Mouse (Mus musculus) cerebellum, adult 8-10 months (tissue): ENCODE results near the gene Mpig6b.

ENCODE experiments used
- DNase-seq: peaks from one replicate; pipeline ENCODE4 v3.0.0; 2022

The Mpig6b gene

DNA sequence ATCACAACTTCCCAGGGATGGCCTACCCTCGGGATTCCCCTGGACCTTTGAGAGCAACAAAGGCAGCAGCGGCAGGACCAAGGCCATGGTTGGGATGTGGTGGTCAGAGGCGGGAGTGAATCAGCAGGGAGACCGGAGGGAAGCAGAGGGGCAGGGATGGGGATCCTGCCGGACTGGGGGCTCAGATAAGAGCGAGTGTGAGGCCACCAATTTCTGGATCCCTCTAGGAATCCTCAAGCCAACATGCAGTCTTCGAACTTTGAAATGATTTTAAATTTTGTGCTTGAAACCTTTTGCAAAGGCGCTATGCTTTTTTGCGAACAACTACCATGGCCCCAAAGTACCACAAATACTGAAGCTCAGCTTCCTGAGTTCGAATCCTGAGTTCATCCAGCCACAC is at the start of gene Mpig6b:
Mpig6b (minus strand) TSS at position 101 of the 400 bp plus-strand sequence.
- no peak for DNase-seq

DNA sequence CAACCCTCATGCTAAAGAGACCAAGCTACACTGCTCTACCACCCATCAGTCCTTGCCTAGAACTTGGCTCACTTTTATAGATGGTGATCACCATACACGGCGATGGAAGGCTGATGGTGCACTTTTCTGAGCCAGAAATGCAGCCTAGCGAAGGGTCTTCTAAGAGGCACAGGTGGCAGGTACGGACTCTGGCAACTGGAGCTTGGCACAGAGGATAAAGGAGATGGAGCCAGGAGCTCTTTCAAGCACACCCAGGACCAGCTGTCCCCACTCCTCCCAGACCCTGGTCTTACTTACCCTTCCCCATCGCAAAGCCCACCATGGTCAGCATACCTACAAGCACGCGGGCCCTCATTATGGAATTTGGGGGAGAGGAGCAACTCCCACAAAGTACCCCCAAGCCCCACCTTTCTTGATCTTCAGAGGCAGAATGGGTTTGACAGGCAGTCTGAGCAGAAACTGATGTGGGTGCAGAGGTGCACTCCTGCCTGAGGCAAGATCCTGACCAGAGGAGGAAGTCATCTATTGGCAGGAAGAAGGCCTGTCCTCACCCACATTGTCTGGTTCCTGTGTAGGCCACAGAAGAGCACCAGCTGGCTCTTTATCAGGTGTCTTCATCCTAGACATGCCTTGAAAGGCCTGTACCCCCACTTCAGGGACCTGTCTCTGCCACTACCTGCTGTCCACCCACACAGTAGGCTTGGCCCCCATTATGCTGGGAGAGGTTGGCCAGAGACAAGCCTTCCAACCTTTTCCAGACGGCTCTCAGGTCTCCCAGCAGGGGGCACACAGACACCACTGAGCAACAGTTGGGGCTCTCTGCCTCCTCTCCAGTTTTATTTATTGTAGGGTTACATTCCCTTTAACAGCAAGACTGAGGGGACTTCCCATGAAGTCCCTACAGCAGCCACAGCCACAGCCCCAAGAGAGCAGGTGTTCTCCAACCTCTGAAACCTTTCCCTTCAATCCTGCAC is 49.3 kb upstream of the Mpig6b start, which contains the start of gene Ly6g5b:
Ly6g5b (minus strand) TSS at position 383 of the 974 bp plus-strand sequence.
- no peak for DNase-seq

DNA sequence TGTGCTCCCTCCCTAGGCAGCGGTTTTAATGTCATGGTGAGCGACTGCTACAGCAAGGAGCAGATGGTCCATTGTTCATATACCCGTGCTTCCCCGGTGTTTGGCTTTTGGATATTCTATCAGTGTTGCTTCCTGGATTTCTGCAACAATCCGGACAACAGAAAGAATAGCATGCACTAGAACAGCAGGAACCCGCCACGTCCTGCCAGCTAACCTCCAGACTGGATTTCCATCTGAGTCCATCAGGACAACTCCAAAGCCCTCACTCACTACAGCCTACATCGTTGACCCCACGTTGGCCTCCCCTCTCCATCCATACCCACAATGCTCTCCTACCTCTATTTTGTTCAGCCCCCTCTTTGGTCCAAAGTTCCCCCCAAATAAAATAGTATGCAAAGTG is 45.8 kb upstream of the Mpig6b start:
- no peak for DNase-seq

DNA sequence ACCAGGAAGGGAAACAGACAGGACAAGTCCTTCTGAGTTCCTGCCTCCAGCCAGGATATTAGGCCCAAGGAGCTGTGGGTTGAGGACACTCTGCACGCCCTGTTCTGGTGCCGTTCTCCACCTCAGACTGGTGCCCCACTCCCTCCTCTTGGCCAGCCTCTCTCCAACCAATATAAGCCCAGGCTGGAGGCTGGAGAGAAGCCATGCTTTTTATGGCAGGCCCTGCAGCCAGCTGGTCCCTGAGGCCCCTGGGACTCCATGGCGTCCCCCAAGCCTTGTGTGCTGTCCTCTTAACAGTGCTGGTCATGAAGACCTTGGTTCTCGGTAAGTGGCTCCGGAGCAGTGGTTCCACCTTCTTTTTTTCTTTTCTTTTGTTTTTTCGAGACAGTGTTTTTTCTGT is 42.1 kb upstream of the Mpig6b start, which contains the start of gene Ly6g5c:
Ly6g5c (plus strand) TSS at position 183 of the 400 bp plus-strand sequence.
- DNase-seq: no peak

DNA sequence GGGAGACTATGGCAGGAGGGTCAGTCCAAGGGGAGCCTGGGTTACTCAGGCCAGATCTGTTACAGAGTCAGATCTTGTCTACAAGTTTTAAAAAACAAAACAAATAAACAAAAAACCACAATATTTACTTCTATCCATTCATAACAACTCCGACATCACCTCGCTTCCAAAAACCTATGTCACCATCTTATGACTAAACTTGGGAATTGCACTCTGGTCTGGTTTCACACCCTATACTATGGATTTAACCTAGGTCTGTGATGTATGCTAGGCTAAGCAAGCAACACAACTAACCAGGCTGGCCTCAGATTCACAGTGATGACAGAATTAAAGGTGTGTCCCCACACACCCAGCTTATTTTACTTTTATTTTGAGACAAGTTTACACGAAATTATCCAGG is 40.5 kb upstream of the Mpig6b start:
- no peak for DNase-seq

DNA sequence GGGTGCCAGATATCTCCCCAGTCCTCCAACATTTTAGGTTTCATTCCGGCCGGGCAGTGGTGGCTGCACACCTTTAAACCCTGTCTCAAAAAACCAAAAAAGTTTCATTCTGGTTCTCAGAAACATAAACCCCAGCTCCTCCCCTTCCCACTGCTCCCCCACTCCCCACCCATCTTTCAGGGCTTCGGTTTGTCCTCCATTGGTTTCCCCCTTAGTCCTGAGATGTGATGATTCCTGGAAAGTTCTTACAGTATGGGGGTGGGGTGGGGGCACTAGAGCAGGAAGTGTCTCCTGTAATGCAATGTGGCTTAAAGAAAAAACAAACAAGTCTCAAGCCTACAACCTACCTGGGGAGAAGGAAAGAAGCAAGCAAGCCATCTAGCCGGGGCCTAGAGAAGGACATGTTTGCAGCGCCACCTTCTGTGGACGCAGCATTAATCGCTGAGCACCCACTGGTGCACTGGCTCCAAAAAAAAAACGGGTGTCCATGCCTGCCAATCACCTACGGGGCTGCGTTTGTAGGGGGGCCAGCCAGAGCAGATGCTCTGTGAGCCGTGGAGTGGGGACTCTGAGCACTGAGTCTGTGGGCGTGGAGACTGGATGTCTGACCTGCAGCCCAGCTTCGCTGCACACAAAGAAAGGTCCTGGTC is 39.9 kb upstream of the Mpig6b start:
- peak; percentile 66 for DNase-seq

DNA sequence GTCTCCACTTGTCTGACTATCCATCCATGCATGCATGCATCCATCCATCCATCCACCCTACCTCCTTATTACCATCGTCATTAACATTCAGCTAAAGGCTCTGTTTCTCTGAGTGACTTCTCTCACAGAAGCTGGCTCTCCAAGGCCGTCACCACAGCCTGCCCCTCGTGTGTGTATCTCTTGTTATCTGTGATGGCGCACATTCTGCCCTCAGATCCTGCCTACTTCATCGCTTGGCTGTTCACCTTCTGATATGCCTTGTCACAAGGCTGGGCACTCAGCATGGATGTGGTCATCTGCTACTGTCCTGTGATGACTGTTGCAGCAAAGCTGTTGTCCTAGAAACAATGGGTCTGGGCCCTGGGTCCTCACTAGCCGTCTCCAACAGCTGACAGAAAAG is 38.8 kb upstream of the Mpig6b start:
- DNase-seq: no peak

DNA sequence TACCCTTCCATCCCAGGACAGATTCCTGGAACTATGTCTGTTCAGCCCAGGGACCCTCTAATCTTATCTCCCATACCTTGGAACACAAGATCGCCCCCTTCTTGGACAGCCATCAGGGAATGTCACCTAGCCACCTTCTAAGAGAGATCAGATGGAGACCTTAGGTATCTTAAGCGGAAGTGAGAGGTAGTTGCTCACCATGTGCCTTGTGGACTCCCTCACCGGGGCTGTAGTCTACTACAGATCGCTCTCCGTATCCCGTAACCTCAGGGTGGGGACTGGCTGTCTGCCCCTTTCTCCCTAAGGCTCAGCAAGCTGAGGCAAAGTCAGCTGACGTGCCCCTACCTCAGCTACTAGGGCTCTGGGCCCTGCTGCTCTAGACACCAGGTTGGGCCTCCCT is 38.1 kb upstream of the Mpig6b start:
- DNase-seq: no peak

DNA sequence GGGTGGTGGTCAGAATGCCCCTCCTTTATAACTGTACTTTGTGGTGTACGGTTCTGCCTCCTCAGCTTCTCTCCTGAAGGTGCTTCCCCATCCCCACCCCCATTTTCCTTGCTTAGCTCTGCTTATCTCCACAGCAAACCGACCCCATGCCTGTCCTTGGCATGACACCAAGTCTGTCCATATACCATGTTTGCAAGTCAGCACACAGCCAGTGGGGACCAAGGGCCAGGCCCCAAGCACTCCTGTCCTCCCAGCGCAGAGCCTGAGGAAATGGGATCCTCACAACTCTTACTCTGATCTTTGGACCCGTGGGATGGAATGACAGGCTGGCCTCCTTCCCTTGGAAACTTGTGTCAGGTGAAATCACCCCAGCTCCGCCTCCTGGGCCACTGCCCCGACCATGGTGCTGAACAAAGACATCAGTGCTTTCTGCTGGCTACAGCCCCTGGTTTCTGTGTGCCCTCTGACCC is 37.3 kb upstream of the Mpig6b start:
- DNase-seq: no peak

DNA sequence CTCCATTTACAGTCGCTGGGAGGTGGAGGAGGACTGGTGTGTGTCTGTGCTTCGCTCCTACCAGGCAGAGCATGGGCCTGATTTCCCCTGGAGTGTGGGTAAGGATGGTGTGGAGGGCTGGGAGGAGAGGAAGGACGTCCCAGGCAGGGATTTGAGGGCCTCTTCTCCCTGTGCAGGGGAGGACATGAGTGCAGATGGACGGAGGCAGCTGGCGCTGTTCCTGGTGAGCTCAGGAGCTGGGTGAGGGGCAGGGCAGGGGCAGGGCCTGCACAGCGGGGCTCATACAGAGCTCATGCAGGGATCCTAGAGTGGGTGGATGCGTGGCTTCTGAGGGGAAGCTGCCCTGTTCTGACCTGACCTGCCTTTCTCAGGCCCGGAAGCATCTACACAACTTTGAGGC is 36.3 kb upstream of the Mpig6b start:
- DNase-seq: no peak

DNA sequence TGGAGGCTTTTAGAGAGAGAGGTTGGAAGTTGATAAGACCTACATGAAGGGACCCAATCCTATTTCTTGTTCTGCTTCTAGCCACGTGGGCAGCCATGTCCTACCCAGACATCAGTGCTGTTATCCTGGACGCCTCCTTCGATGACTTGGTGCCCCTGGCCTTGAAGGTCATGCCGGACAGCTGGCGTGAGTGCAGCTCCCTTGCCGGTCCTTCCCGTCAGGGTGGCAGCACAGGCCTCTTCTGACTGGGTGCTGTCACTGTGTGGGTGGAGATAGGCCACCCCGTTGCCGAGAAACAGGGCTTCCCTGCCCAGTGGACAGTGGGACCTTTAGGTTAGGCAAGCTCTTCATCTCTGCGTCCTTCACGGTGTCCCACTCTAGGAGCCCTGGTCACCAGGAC is 35.2 kb upstream of the Mpig6b start:
- no peak for DNase-seq

DNA sequence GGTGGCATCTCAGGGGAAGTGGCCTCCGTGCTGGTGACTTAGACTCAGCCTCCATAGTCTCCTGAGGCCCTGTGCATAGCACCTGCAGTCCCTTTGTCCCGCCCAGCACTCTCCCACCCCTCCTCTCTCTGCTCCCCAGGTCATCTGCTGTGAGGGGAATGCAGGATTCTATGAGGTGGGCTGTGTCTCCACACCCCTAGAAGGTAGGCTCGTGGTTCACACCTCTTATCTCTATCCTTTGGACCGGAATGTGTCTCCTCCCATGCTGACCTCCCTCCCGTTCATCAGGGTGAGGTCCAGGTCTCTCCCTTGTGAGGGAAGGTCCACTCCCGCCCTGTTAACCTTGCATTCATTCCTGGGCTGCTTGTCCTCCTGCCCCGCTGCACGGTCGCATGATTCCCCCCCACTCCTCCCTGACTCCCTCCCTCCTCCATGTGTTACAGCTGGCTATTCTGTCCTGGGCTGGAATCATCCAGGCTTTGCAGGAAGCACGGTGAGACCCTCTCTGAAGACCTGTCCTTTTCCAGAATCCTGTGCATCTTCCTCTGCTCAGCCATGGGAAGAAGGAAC is 34.3 kb upstream of the Mpig6b start:
- no peak for DNase-seq

DNA sequence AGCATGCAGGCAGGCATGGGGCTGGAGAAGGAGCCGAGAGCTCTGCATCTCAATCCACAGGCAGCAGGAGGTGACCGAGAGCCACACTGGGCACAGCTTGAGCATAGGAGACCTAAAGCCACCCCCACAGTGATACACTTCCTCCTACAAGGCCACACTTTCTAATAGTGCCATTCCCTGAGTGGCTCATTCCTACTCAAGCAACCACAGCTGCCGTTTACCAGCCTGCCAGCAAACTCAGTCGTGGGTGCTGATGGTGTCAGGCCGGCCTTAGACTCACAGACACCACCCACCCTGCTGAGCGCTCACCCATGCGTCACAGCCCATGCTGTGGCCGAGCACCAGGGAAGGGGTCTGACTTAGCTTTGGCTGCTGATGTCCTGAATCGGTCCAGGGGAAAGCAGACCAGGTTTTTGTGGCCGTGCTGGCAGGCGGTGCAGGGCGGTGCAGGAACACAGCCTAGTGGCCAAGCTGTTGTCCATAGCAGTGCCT is 31.2 kb upstream of the Mpig6b start:
- DNase-seq: peak; percentile 67

DNA sequence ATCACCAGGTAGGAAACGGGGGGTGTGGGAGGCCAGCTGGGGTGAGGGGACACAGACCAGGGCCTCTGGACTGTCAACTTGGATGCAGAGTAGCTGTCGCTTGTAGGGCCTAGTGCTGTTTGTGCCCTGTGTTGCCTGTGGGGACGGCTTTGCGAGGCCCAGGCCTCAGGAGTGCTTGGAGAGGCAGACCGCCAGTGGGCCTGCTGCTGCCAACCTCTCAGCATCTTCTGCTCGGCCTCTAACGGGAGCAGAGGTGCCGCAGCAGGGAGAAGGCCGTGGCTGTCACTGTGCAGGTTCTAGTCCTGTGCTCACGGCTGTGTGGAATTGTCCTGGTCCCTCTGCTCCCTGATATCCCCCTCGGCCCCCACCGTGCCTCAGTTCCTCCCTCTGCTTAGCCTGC is 30.6 kb upstream of the Mpig6b start:
- DNase-seq: no peak

DNA sequence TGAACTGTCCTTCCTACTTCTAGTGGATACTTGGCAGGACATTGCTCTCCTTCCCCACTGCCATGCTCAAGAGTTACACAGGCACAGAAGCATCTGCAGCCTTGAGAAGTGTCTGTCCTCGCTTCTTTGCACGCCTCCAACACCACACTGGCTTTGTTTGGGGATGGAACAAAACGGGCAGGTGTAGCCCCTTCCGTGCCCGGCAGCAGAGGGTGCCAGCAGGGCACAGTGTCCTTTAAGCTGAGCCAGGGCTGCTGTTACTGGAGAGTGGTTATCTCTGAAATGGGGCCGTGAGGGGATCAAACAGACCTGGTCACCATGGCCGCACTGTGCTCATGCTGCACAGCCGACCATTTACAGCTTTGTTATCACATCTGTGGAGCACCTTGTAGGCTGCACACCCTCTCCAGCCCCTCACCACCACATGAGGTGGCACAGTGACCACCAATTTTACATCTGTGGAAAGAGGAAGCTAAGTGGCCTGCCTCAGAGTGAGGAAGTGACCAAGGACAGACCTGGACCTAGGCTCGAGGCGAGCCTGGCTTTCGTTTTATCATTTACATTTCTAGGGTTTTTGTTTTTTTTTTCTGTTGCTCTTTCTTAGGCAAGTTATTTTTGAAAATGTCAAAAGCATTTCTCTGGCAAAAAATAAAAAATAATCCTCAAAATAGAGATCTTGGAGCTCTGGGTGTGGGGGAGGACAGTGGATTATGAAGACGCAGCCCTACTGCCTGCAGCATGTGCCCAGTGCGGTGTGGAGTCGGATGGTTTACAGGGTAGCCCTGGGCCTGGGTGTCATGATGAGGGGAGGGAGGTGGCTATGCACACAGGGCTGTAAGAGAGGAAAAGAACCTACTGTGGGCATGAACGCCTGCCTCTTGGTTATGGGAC is 28.7 kb upstream of the Mpig6b start:
- no peak for DNase-seq

DNA sequence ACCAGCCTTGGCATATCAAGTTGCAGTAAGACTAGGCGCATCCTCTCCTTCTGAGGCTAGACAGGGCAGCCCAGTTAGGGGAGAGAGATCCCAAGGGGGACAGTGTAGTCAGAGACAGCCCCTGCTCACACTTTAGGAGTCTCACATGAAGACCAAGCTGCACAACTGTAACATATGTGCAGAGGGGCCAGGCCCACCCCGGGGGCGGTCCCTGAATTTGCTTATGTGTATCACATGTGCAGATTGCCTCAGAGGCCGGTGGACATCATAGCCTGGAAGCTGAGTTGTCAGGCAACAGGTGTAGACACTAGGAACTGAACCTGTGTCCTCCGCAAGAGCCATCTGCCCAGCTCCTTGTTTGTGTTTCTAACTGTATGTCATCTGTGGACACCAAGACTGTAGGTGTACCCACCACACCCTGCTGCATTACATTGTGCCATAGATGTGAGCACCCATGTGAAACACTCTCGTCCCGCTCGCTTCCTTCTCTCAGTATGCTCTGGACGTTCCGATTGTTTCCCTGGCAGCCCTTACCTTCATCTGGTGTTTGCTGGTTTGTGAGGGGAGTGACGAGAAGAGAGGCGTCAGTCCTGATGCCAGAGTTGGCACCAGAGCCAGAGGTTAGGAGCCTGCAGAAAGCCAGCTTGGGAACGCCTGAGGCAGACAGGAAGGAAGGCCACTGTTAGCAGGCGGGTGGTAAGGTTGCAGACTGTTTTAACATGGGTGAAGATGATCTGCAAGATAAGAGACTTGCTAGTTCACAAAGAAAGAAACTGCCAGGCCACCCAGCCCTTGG is 26.6 kb upstream of the Mpig6b start:
- DNase-seq: no peak

DNA sequence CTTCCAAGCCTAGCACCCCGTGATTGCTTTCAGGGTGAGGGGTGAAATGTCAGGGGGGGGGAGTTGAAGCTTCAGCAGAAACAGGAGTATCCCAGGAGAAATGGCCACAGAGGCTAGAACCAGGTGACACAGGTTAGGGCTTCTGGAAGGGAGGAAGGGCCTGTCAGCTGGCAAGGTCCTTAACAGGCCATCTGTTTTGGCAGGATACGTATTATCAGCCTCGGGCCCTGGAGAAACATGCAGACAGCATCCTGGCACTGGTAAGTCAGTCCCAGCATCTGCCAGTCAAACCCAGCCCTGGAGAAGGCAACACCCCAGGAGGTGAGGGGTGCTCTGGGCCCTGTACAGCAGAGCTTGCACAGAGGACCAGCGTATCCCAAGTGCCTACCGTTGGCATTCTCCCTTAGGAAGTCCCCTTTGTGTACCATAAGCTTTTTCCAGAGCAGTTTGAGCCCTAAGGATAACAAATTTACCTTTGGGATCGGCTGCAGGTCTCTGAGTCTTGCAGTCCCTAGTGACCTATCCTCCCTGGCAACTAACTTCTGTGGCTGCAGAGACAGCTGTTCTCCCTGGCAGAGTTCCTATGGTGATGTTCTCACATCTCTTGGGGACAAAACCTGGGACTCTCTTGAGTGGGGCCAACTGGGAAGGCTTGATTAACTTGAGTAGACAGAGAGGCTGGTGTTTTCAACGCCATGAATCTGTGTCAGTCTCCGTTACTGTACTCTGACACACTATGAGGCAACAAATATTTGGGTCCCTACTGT is 24.4 kb upstream of the Mpig6b start:
- DNase-seq: peak; percentile 82

DNA sequence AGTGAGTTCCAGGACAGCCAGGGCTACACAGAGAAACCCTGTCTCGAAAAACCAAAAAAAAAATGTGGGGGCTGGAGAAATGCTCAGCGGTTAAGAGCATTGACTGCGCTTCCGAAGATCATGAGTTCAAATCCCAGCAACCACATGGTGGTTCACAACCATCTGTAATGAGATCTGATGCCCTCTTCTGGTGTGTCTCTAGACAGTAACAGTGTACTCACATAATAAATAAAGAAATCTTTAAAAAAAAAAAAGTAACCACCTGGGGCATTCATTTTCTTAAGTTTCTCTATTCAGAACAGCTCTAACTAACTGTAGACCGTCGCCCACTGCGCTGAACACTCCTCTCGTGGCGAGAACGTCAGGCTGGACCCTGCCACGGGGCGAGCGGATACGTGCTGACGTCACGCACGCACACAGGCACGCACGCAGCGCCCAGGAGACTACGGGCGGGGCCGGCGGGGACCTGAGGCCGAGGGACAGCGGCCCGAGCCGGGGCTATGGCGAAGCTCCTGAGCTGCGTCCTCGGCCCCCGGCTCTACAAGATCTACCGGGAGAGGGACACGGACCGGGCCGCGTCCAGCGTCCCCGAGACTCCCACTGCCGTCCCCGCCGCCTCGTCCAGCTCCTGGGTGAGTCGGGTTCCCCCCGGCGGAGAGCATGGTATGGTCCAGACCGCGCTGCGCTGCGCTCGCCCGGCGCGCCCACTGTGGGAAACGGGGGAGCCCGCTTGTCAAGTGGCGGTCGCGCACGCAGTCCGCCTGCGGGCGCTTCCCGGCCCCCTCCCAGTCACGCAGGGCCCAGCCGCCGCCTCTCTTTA is 23.1 kb upstream of the Mpig6b start, which contains the start of gene Abhd16a:
Abhd16a (plus strand) TSS at position 439 of the 820 bp plus-strand sequence.
- peak; percentile 95 for DNase-seq

DNA sequence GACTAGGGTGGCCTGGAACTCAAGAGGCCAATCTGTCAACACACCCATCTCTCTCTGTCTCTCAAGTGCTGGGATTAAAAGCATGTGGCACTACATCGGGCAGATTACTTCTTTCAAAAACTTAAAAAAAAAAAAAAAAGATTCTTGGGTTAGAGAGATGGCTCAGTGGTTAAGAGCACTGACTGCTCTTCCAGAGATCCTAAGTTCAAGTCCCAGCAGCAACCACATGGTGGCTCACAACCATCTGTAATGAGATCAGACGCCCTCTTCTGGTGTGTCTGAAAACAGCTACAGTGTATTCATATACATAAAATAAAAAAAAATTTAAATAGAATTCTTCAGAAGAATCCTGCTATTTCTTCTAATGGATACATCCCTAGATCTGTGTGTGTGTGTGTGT is 22.2 kb upstream of the Mpig6b start:
- DNase-seq: no peak
